Mouse (Mus musculus) hindbrain, embryonic 11.5 days (tissue): ENCODE measurements around the gene Zfp536. TPM values are rescaled to one million over a fixed set of nuclear protein-coding genes. Genes with fewer than 3 reads are reported as not detected.

Experiments used
- ATAC-seq: fragments of 200-750 bp; cut with Nextera tagmentation; 2 replicates; pipeline ENCODE4 v1.8.0; 2017; ENCODE audit warnings: mild to moderate bottlenecking, moderate TSS enrichment, moderate library complexity; ENCODE audit not compliant: low FRiP score
- DNase-seq: peaks from one replicate; pipeline ENCODE4 v3.0.0-alpha.2; 2015; ENCODE audit warnings: low spot score
- H3K27ac ChIP-seq: fragments of 300-500 bp; sonication (generic); 2 replicates; pipeline ENCODE4 v1.5.1; 2014; ENCODE audit warnings: mild to moderate bottlenecking, low read depth, low read length
- H3K27me3 ChIP-seq: fragments of 300-500 bp; sonication (generic); 2 replicates; pipeline ENCODE4 v1.6.1; 2014; ENCODE audit warnings: mild to moderate bottlenecking, low read length, moderate library complexity, mixed read lengths; ENCODE audit not compliant: control insufficient read depth, insufficient read depth
- H3K36me3 ChIP-seq: fragments of 300-500 bp; sonication (generic); 2 replicates; pipeline ENCODE4 v1.6.1; 2014; ENCODE audit warnings: mild to moderate bottlenecking, low read length, moderate library complexity, mixed read lengths; ENCODE audit not compliant: control insufficient read depth, insufficient read depth
- H3K4me1 ChIP-seq: fragments of 300-500 bp; sonication (generic); replicated peaks from 2 replicates; pipeline ENCODE4 v1.6.1; 2014; ENCODE audit warnings: low read length, mixed read lengths; ENCODE audit not compliant: control insufficient read depth, insufficient read depth
- H3K4me2 ChIP-seq: fragments of 300-500 bp; sonication (generic); replicated peaks from 2 replicates; pipeline ENCODE4 v1.6.1; 2014; ENCODE audit warnings: mild to moderate bottlenecking, low read depth, low read length
- H3K4me3 ChIP-seq: fragments of 300-500 bp; sonication (generic); 2 replicates; pipeline ENCODE4 v1.5.1; 2014; ENCODE audit warnings: low read depth, low read length
- H3K9ac ChIP-seq: fragments of 300-500 bp; sonication (generic); 2 replicates; pipeline ENCODE4 v1.6.1; 2014; ENCODE audit warnings: low read depth, low read length
- H3K9me3 ChIP-seq: fragments of 300-500 bp; sonication (generic); 2 replicates; pipeline ENCODE4 v1.6.1; 2016; ENCODE audit warnings: low read length; ENCODE audit not compliant: control insufficient read depth
- WGBS: fragments of 180-500 bp; shearing (Covaris S2); extraction: QIAGEN DNeasy Blood & Tissue Kit; methylation state at CpG from one replicate; pipeline ENCODE4 v1.1.7; 2014; 5-methylcytosine and 5-hydroxymethylcytosine counted together
- polyA plus RNA-seq: library from polyadenylated mRNA; unstranded; fragments of >200 nt; fragmentation: Nextera tagmentation; extraction: Ambion mirVana; gene quantifications from 2 replicates; pipeline ENCODE4 v1.2.1, GENCODE M21; 2014

Gene Zfp536
- polyA plus RNA-seq, 1 experiment from 2014 or later: 34.2 TPM

DNA sequence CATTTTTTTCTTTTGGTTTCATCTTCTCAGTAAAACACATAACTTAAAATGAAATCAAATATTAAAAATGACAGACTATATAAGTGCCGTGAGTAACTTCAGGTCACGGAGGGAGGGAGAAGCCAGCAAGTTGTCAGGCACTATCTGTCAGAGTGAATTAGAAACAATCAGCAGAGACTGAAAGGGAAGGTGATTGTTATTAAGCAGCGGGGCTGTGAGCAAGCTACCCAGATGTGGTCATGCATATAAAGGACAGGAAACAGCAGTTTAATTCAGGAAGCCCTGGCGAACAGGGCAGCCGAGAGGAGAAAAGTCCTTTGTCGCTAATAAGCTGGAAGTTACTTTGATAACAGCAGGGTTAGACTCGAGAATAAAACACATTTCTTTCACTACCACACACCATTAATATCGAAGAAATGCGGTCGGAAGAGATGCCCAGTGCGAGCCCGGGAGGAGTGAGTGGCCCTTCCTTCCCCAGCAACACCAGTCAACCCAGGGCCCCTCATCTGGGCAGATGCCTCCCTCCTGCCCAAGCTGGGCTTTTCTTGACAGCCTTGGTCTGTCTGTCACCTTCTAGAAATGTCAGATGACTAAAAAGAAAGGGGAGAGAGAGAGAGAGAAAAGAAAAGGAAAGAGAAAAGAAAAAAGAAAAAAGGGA is 133.6 kb downstream of the Zfp536 start:
- no peaks in the 10 kb centered on the region for H3K9me3 ChIP-seq
- no peak for ATAC-seq
- WGBS: 37% methylated on average over 12 of the region's 12 CpGs

DNA sequence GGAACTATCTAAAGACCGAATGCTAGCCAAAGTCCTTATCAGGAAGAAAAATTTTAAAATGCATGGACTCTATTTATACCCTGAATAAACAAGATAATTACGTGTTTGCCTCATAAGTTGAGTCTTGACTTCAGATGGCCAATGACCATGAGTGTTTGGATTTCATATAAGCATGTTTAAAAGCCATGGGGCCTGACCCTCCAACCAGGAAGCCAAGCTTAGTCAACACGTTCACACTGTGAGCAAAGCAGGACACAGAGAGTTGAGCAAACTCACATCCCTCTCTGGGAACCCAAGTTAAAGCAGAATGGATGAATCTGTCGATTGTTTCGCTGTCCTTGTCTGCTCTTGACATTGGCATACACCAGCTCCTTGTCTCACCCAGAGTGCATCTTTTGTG is 138.6 kb downstream of the Zfp536 start:
- no peaks in the 10 kb centered on the region for H3K27me3 ChIP-seq
- H3K9ac ChIP-seq: no peak overlapping the region
- WGBS: 70% methylated on average over 5 of the region's 5 CpGs
- H3K9me3 ChIP-seq: no peaks in the 10 kb centered on the region
- H3K4me3 ChIP-seq: no peak overlapping the region
- no peaks in the 10 kb centered on the region for H3K36me3 ChIP-seq
- H3K4me1 ChIP-seq: no peaks in the 10 kb centered on the region
- no peak overlapping the region for H3K27ac ChIP-seq
- ATAC-seq: no peak
- no peak for DNase-seq
- no peak overlapping the region for H3K4me2 ChIP-seq

More for the DNA sequence above, 133.6 kb downstream of the Zfp536 start:
- no peak for DNase-seq
- H3K27me3 ChIP-seq: no peaks in the 10 kb centered on the region
- H3K27ac ChIP-seq: no peak overlapping the region
- H3K36me3 ChIP-seq: 0 out of 2 replicates have a peak, but pooled peaks cover 2% of the 10 kb centered on the region
- H3K4me2 ChIP-seq: no peak overlapping the region
- no peak overlapping the region for H3K4me3 ChIP-seq
- H3K4me1 ChIP-seq: no peaks in the 10 kb centered on the region
- H3K9ac ChIP-seq: no peak overlapping the region

DNA sequence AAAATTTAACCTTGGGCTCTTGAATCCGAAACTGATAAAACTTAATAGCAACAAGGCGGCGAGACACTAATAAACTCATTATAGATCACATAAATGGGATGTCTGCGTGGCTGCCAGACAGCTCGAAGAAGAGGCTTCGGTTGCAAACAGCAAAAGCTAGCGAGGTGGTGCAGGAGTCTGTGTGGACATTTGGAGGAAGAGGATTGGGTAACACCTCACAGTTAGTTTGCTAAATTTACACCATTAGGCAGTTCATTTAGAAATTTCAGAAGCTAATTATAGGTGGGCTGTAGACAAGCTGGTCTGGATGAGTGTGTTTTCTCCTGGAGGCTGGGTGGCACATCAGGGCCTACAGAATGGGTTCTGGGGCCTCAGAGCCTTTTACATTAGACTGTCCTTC is 143.0 kb downstream of the Zfp536 start:
- H3K27me3 ChIP-seq: no peaks in the 10 kb centered on the region
- H3K9ac ChIP-seq: no peak overlapping the region
- no peaks in the 10 kb centered on the region for H3K36me3 ChIP-seq
- ATAC-seq (no peak), DNase-seq (no peak)
- peaks cover 4% of the 10 kb centered on the region for H3K4me1 ChIP-seq
- WGBS: 94% methylated on average over 7 of the region's 7 CpGs
- H3K4me3 ChIP-seq: no peak overlapping the region
- no peak overlapping the region for H3K4me2 ChIP-seq
- no peaks in the 10 kb centered on the region for H3K9me3 ChIP-seq
- H3K27ac ChIP-seq: no peak overlapping the region

GRCm38 (mm10) chr7:37627897-37628510 is 145.4 kb downstream of the Zfp536 start:
- DNase-seq (peak; percentile 16), ATAC-seq (no peak)
- H3K4me3 ChIP-seq: no peak overlapping the region
- no peaks in the 10 kb centered on the region for H3K27me3 ChIP-seq
- peaks cover 4% of the 10 kb centered on the region for H3K4me1 ChIP-seq
- 0 out of 2 replicates have a peak overlapping the region, but pooled peaks have one; percentile 2 for H3K27ac ChIP-seq
- H3K4me2 ChIP-seq: no peak overlapping the region
- no peaks in the 10 kb centered on the region for H3K9me3 ChIP-seq
- no peak overlapping the region for H3K9ac ChIP-seq
- no peaks in the 10 kb centered on the region for H3K36me3 ChIP-seq
- 56% methylated on average over 6 of the region's 6 CpGs for WGBS

DNA sequence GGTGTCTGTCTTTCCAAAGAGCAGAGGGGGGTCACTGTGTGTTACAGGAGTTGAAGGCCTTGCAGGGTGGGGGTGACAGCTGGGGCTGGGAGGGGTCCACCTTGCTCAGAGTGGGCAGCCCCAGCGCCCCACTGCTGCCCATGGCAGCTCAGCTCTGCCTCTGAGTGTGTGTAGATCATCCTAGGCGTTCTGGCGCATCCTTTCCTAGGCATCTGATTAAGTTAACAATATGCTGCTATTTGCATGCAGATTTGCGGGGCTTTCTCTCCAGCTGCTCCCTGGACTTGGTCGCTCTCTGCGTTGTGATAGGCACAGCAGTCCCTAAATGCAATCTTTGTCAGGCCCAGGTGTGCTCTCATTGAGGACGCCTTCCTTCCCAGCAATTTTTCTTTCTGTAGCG is 147.7 kb downstream of the Zfp536 start:
- ATAC-seq (peak; percentile 70), DNase-seq (peak; percentile 52)
- H3K4me3 ChIP-seq: no peak overlapping the region
- no peaks in the 10 kb centered on the region for H3K27me3 ChIP-seq
- H3K4me1 ChIP-seq: peaks cover 4% of the 10 kb centered on the region
- no peak overlapping the region for H3K27ac ChIP-seq
- H3K9ac ChIP-seq: no peak overlapping the region
- 13% methylated on average over 8 of the region's 8 CpGs for WGBS
- no peak overlapping the region for H3K4me2 ChIP-seq
- no peaks in the 10 kb centered on the region for H3K36me3 ChIP-seq
- H3K9me3 ChIP-seq: no peaks in the 10 kb centered on the region

DNA sequence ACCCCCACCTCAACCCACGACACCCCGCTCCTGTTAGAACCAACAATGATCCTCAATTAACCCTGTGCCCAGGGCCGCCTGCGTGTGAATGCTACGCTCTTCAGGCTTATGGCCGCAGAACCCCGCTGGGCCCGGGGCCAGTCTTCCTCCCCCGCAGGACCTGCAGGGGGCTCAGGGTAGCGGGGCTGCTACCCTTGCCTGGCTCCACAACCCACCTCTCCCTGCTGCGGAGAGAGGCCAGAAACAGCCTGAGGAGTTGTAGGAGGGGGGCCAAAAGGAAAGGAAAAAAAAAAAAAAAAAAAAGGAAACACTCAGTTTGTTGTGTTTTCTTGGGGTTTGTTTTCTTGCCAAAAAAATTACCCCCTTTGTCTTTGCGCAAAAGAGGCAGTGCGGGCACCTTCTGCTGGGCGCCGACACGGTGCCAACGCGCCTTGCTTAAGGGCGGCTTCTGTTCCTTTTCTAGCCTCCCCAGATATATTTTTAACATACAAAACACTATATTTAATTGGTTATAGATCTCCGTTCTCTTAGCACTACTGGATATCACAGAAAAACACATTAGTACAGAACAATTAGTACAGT is 148.6 kb downstream of the Zfp536 start:
- Histone ChIP-seq H3K4me3 (peak overlapping the region; percentile 35), H3K9ac (peak overlapping the region; percentile 54), H3K27me3 (no peaks in the 10 kb centered on the region), H3K36me3 (no peaks in the 10 kb centered on the region), H3K9me3 (no peaks in the 10 kb centered on the region), H3K4me2 (peak overlapping the region; percentile 68), H3K4me1 (peaks cover 4% of the 10 kb centered on the region), H3K27ac (peak overlapping the region; percentile 58; the same call in 1 of the 2 replicates)
- peak; percentile 71 for ATAC-seq
- DNase-seq: peak; percentile 56
- WGBS: 3% methylated on average over 20 of the region's 20 CpGs

GRCm38 (mm10) chr7:37623903-37624758 is 149.3 kb downstream of the Zfp536 start:
- Histone ChIP-seq H3K27me3 (no peaks in the 10 kb centered on the region), H3K36me3 (no peaks in the 10 kb centered on the region), H3K9ac (peak overlapping the region; percentile 54), H3K4me3 (peak overlapping the region; percentile 35), H3K4me2 (peak overlapping the region; percentile 68), H3K4me1 (peaks cover 4% of the 10 kb centered on the region), H3K27ac (peak overlapping the region; percentile 58), H3K9me3 (no peaks in the 10 kb centered on the region)
- 3% methylated on average over 41 of the region's 62 CpGs for WGBS
- peak; percentile 63 for DNase-seq
- ATAC-seq: peak; percentile 66

GRCm38 (mm10) chr7:37619254-37619653 is 154.2 kb downstream of the Zfp536 start:
- Histone ChIP-seq H3K4me2 (no peak overlapping the region), H3K9me3 (no peaks in the 10 kb centered on the region), H3K27me3 (no peaks in the 10 kb centered on the region), H3K4me1 (no peaks in the 10 kb centered on the region), H3K9ac (no peak overlapping the region), H3K27ac (no peak overlapping the region), H3K4me3 (no peak overlapping the region), H3K36me3 (no peaks in the 10 kb centered on the region)
- DNase-seq: no peak
- ATAC-seq: no peak
- WGBS: 75% methylated on average over 7 of the region's 7 CpGs
